Mouse (Mus musculus) hindbrain, embryonic 12.5 days (tissue): ENCODE data around the gene Chka. TPM values are rescaled to one million over a fixed set of nuclear protein-coding genes. Genes with fewer than 3 reads are reported as not detected.
A peak's percentile ranks its signal among the peaks of the same experiment; 100 is the strongest.

Experiments used
- ATAC-seq: fragments of 200-750 bp; cut with Nextera tagmentation; 2 replicates; pipeline ENCODE4 v1.8.0; 2017; ENCODE audit warnings: moderate TSS enrichment; ENCODE audit not compliant: low FRiP score
- H3K27ac ChIP-seq: fragments of 300-500 bp; sonication (generic); 2 replicates; pipeline ENCODE4 v1.5.1; 2016; ENCODE audit warnings: mild to moderate bottlenecking
- H3K27me3 ChIP-seq: fragments of 300-500 bp; sonication (generic); 2 replicates; pipeline ENCODE4 v1.6.1; 2016; ENCODE audit warnings: mild to moderate bottlenecking
- H3K36me3 ChIP-seq: fragments of 300-500 bp; sonication (generic); 2 replicates; pipeline ENCODE4 v1.6.1; 2016; ENCODE audit warnings: mild to moderate bottlenecking
- H3K4me1 ChIP-seq: fragments of 300-500 bp; sonication (generic); 2 replicates; pipeline ENCODE4 v1.6.1; 2016
- H3K4me2 ChIP-seq: fragments of 300-500 bp; sonication (generic); replicated peaks from 2 replicates; pipeline ENCODE4 v1.6.1; 2016; ENCODE audit warnings: mild to moderate bottlenecking
- H3K4me3 ChIP-seq: fragments of 300-500 bp; sonication (generic); 2 replicates; pipeline ENCODE4 v1.5.1; 2016; ENCODE audit warnings: mild to moderate bottlenecking
- H3K9ac ChIP-seq: fragments of 300-500 bp; sonication (generic); 2 replicates; pipeline ENCODE4 v1.6.1; 2016; ENCODE audit warnings: mild to moderate bottlenecking, moderate library complexity
- H3K9me3 ChIP-seq: fragments of 300-500 bp; sonication (generic); replicated peaks from 2 replicates; pipeline ENCODE4 v1.6.1; 2016; ENCODE audit warnings: mild to moderate bottlenecking
- WGBS: fragments of 180-500 bp; shearing (Covaris S2); methylation state at CpG from one replicate; pipeline ENCODE4 v1.1.7; 2016; 5-methylcytosine and 5-hydroxymethylcytosine counted together
- polyA plus RNA-seq: library from polyadenylated mRNA; unstranded; fragments of >200 nt; fragmentation: Nextera tagmentation; extraction: Ambion mirVana; gene quantifications from 2 replicates; pipeline ENCODE4 v1.2.1, GENCODE M21; 2016

The Chka gene
- polyA plus RNA-seq, 1 experiment from 2014 or later, result 66.8 TPM

DNA sequence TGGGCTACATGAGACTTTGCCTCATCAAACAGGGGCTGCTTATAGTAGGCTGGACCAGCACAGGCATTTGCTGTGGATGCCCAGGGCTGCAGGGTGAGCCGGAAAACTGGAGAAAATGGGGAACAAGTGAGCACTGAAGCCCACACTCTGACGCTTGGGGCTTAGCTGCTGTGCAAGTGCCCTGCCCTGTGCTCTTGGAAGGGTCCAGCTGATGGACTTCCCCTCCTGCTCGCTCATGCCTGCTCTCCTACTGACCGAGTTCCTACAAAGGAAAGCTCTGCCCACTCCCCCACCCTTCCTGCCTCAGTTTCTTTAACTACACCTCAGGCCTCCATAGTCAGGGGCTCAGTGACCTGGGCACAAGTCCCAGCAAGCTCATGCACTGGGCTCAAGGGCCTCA lies 76.4 kb downstream of the Chka start:
- H3K27ac ChIP-seq, result no peak overlapping the region
- peaks cover 15% of the 10 kb centered on the region for H3K4me1 ChIP-seq
- H3K9me3 ChIP-seq, result no peaks in the 10 kb centered on the region
- no peak overlapping the region for H3K4me3 ChIP-seq
- H3K9ac ChIP-seq, result no peak overlapping the region
- H3K4me2 ChIP-seq, result no peak overlapping the region
- no peak for ATAC-seq
- no peaks in the 10 kb centered on the region for H3K27me3 ChIP-seq
- 86% methylated on average over 4 of the region's 4 CpGs for WGBS
- no peaks in the 10 kb centered on the region for H3K36me3 ChIP-seq

GRCm38 (mm10) chr19:3928779-3929178 lies 77.2 kb downstream of the Chka start:
- no peak overlapping the region for H3K27ac ChIP-seq
- no peaks in the 10 kb centered on the region for H3K27me3 ChIP-seq
- H3K4me3 ChIP-seq, result no peak overlapping the region
- no peak overlapping the region for H3K9ac ChIP-seq
- H3K4me2 ChIP-seq, result no peak overlapping the region
- 73% methylated on average over 4 of the region's 4 CpGs for WGBS
- H3K4me1 ChIP-seq, result peaks cover 12% of the 10 kb centered on the region
- H3K36me3 ChIP-seq, result no peaks in the 10 kb centered on the region
- H3K9me3 ChIP-seq, result no peaks in the 10 kb centered on the region
- ATAC-seq, result no peak

- peaks cover 12% of the 10 kb centered on the region for H3K4me1 ChIP-seq
- peak; percentile 43; the same call in 1 of the 2 replicates for ATAC-seq
- peak within 1 kb of the TSS; percentile 61; the same call in 1 of the 2 replicates for H3K27ac ChIP-seq
- H3K4me3 ChIP-seq, result no peak within 1 kb of the TSS
- H3K9me3 ChIP-seq, result no peaks in the 10 kb centered on the region
- 58% methylated on average over 12 of the region's 12 CpGs for WGBS
- no peak within 1 kb of the TSS for H3K4me2 ChIP-seq
- H3K36me3 ChIP-seq, result no peaks in the 10 kb centered on the region
- no peaks in the 10 kb centered on the region for H3K27me3 ChIP-seq
- H3K9ac ChIP-seq, result no peak within 1 kb of the TSS
These were observed 77.8 kb downstream of the Chka start, which contains the start of gene Aldh3b1 for GRCm38 (mm10) chr19:3929211-3929941. Gene Aldh3b1, minus strand, starts transcription at chr19:3929808.

DNA sequence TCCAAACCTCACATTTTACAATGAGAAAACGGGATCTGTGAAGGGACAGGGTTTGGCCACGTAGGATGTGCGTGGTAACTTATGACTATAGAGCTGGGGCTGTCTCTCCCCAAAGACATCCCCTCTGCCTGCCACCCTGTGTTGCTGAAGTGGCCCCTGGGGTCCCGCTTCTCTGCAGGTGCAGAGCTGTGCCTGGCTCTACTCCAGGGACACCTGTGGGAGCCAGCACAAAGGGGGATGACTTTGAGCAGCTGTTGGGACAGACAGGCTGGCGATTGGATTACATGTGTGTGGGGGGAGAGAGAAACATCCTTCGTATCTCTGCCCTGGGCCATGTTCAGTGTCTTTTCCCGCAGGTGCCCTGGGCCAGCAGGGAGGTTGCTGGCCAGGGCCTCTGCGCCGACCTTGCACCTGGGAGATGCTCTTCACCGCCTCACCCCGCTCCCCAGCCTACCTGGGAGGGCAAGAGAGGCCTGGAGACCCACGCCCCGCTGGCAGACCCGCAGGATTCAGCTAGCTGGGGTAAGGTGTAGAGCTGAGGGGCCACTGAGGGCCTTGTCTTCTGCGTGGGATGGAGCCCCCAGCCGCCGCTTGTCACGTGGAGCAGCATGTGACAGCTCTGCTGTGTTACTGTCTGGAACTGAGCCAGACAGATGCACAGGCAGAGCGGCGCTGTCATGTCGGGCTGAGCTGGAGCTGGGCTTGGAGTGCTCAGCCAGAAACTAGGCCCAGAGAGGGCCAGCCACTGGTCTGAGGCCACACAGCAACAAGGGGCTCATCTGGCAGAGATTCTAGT lies 78.9 kb downstream of the Chka start:
- H3K27me3 ChIP-seq, result peaks cover 6% of the 10 kb centered on the region; the same call in 1 of the 2 replicates
- no peak overlapping the region for H3K27ac ChIP-seq
- no peak overlapping the region for H3K4me2 ChIP-seq
- no peak for ATAC-seq
- H3K9ac ChIP-seq, result no peak overlapping the region
- 72% methylated on average over 21 of the region's 21 CpGs for WGBS
- H3K9me3 ChIP-seq, result no peaks in the 10 kb centered on the region
- H3K36me3 ChIP-seq, result no peaks in the 10 kb centered on the region
- no peak overlapping the region for H3K4me3 ChIP-seq
- H3K4me1 ChIP-seq, result peaks cover 17% of the 10 kb centered on the region

GRCm38 (mm10) chr19:3931716-3932115 lies 80.1 kb downstream of the Chka start:
- Histone ChIP-seq H3K9ac (no peak overlapping the region), H3K36me3 (no peaks in the 10 kb centered on the region), H3K9me3 (no peaks in the 10 kb centered on the region), H3K4me1 (peaks cover 27% of the 10 kb centered on the region), H3K4me2 (no peak overlapping the region), H3K27me3 (peaks cover 15% of the 10 kb centered on the region), H3K27ac (no peak overlapping the region), H3K4me3 (no peak overlapping the region)
- WGBS, result 92% methylated on average over 9 of the region's 9 CpGs
- ATAC-seq, result no peak

GRCm38 (mm10) chr19:3935032-3935895 lies 83.7 kb downstream of the Chka start, which contains the start of gene Unc93b1:
Gene Unc93b1, plus strand, starts transcription at chr19:3935186.
- Histone ChIP-seq H3K9ac (peak within 1 kb of the TSS; percentile 61), H3K4me1 (peaks cover 15% of the 10 kb centered on the region), H3K4me2 (peak within 1 kb of the TSS; percentile 79), H3K36me3 (no peaks in the 10 kb centered on the region), H3K4me3 (peak within 1 kb of the TSS; percentile 37), H3K9me3 (no peaks in the 10 kb centered on the region), H3K27ac (no peak within 1 kb of the TSS), H3K27me3 (peaks cover 20% of the 10 kb centered on the region)
- 7% methylated on average over 37 of the region's 42 CpGs for WGBS
- ATAC-seq, result peak; percentile 71

DNA sequence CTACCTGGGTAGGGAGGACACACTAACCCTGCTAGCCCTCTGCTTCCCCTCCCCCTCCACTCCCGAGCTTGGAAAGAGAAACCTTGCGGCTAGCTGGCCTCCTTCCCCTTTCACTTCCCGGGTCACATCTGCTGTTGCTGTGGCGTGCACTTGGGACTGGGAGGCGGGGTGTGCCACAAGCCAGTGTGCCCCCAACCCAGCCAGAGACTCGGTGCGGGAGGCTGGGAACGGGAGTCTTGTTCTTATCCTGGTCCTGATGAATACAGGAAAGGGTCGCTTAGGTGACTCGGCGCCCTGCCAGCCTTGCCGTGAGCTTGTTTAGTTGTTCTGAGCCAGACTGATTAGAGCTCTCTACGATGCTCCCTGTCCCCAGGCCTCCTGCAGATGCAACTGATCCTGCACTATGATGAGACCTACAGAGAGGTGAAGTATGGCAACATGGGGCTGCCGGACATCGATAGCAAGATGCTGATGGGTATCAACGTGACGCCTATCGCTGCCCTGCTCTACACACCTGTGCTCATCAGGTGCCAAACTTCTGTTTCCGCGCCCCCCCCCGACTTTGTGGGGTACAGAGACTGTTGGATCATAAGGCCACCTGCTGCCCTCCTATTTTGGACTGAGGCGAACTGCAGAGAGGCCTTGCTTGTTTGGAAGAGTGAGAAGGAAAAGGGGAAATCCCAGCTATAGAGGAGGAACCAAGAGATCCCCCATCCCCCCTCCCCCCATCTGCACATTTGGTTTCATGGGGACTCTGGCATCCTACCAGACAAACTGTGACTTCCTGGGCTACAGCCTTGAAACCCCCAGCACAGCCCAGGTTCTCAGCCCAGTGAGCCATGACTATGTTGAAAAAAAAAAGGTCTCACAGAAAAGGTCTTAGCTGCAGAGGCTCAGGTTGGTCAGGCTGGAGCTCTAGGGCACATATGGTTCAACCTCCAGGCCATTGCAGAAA lies 84.6 kb downstream of the Chka start:
- Histone ChIP-seq H3K4me2 (peak overlapping the region; percentile 79), H3K4me1 (peaks cover 15% of the 10 kb centered on the region), H3K36me3 (no peaks in the 10 kb centered on the region), H3K4me3 (peak overlapping the region; percentile 37), H3K27me3 (peaks cover 20% of the 10 kb centered on the region), H3K27ac (no peak overlapping the region), H3K9ac (peak overlapping the region; percentile 61), H3K9me3 (no peaks in the 10 kb centered on the region)
- 10% methylated on average over 22 of the region's 22 CpGs for WGBS
- no peak for ATAC-seq

DNA sequence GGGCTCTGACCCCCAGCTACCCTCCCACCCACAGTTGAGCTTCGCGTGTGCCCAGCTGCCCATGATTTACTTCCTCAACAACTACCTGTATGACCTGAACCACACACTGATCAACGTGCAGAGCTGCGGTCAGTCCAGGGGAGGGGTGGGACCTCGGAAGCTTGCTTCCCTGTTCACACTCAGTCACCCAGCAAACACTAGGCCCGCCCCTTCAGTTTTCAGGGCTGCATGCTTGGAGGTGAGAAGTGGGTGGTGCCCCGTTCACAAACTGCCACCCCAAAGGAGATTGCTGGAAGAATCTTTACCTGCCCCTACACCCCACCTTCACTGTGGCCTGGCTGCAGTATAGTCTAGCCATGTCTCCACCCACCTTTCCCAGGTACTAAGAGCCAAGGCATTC lies 90.7 kb downstream of the Chka start:
- H3K27ac ChIP-seq, result no peak overlapping the region
- WGBS, result 91% methylated on average over 7 of the region's 7 CpGs
- H3K27me3 ChIP-seq, result peaks cover 12% of the 10 kb centered on the region
- H3K4me1 ChIP-seq, result 0 out of 2 replicates have a peak, but pooled peaks cover 2% of the 10 kb centered on the region
- H3K9me3 ChIP-seq, result no peaks in the 10 kb centered on the region
- H3K4me3 ChIP-seq, result no peak overlapping the region
- H3K4me2 ChIP-seq, result no peak overlapping the region
- H3K9ac ChIP-seq, result no peak overlapping the region
- no peaks in the 10 kb centered on the region for H3K36me3 ChIP-seq
- ATAC-seq, result no peak

DNA sequence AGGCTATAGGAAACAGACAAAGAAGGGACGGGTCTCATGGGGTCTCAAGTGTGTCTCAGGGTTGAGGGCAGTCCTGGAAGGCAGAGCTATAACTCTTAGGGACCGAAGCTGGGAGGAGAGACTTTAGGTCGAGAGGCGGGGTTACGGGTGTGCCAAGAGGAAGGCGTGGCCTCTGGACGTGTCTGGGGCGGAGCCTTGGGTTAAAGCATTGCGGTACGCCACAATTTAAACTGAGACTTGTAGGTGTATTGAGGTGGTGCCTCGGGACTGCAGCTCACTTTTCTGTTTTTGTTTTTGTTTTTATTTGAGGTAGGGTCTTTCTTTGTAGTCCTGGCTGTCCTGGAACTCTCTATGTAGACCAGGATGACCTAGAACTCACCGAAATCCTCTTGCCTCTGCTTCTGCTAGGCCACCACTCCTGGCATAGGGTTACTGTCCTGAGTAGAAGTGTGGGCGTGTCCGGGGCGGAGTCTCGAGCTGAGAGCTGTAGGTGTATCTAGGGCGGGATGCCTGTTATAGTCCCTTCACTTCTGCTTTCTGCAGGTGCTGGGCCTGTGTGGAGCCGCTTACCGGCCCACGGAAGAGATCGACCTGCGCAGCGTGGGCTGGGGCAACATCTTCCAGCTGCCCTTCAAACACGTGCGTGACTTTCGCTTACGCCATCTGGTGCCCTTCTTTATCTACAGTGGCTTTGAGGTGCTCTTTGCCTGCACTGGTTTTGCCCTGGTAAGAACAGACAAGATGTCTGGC lies 91.6 kb downstream of the Chka start:
- no peak overlapping the region for H3K27ac ChIP-seq
- H3K4me1 ChIP-seq, result 0 out of 2 replicates have a peak, but pooled peaks cover 2% of the 10 kb centered on the region
- 19% methylated on average over 27 of the region's 27 CpGs for WGBS
- no peaks in the 10 kb centered on the region for H3K9me3 ChIP-seq
- H3K4me3 ChIP-seq, result no peak overlapping the region
- H3K4me2 ChIP-seq, result peak overlapping the region; percentile 16; the same call in 1 of the 2 replicates
- no peak overlapping the region for H3K9ac ChIP-seq
- ATAC-seq, result no peak
- peaks cover 12% of the 10 kb centered on the region for H3K27me3 ChIP-seq
- no peaks in the 10 kb centered on the region for H3K36me3 ChIP-seq
